Mouse (Mus musculus): ENCODE data around the gene Elob.

Elob gene

GRCm38 (mm10) chr17:23825591-23825990 is 3.3 kb downstream of the Elob start:
- no peak for DNase-seq (ENCODE audit: low read depth, low spot score)

GRCm38 (mm10) chr17:23823614-23824013 is 5.3 kb downstream of the Elob start:
- DNase-seq (ENCODE audit: low read depth, low spot score): no peak

GRCm38 (mm10) chr17:23823018-23823417 is 5.9 kb downstream of the Elob start:
- DNase-seq (ENCODE audit: low read depth, low spot score): no peak

GRCm38 (mm10) chr17:23822094-23822493 is 6.8 kb downstream of the Elob start:
- DNase-seq (ENCODE audit: low read depth, low spot score): no peak

GRCm38 (mm10) chr17:23820731-23821130 is 8.2 kb downstream of the Elob start:
- DNase-seq (ENCODE audit: low read depth, low spot score): no peak

- DNase-seq (ENCODE audit: low read depth, low spot score): no peak
Measured at GRCm38 (mm10) chr17:23819235-23819634, 9.7 kb downstream of the Elob start.

GRCm38 (mm10) chr17:23818579-23818978 is 10.4 kb downstream of the Elob start:
- DNase-seq (ENCODE audit: low read depth, low spot score): no peak

- no peak for DNase-seq (ENCODE audit: low read depth, low spot score)
Measured at GRCm38 (mm10) chr17:23815641-23816040, 13.3 kb downstream of the Elob start.

- no peak for DNase-seq (ENCODE audit: low read depth, low spot score)
Measured at GRCm38 (mm10) chr17:23807918-23808317, 21.0 kb downstream of the Elob start.

GRCm38 (mm10) chr17:23806867-23807266 is 22.1 kb downstream of the Elob start:
- no peak for DNase-seq (ENCODE audit: low read depth, low spot score)

- DNase-seq (ENCODE audit: low read depth, low spot score): no peak
Measured at GRCm38 (mm10) chr17:23804426-23805085, 24.4 kb downstream of the Elob start.

- peak; percentile 84 for DNase-seq (ENCODE audit: low read depth, low spot score)
Measured at GRCm38 (mm10) chr17:23803366-23804041, 25.4 kb downstream of the Elob start.

GRCm38 (mm10) chr17:23802746-23803365 is 26.1 kb downstream of the Elob start:
- peak; percentile 98 for DNase-seq (ENCODE audit: low read depth, low spot score)

GRCm38 (mm10) chr17:23801627-23802026 is 27.3 kb downstream of the Elob start:
- no peak for DNase-seq (ENCODE audit: low read depth, low spot score)

- DNase-seq (ENCODE audit: low read depth, low spot score): no peak
Measured at GRCm38 (mm10) chr17:23797316-23797715, 31.6 kb downstream of the Elob start.

GRCm38 (mm10) chr17:23795323-23795722 is 33.6 kb downstream of the Elob start:
- DNase-seq (ENCODE audit: low read depth, low spot score): no peak

- no peak for DNase-seq (ENCODE audit: low read depth, low spot score)
Measured at GRCm38 (mm10) chr17:23791079-23791357, 37.9 kb downstream of the Elob start.

- DNase-seq (ENCODE audit: low read depth, low spot score): no peak
Measured at GRCm38 (mm10) chr17:23790269-23791078, 38.5 kb downstream of the Elob start, which contains the start of gene Srrm2. Srrm2 (plus strand) TSS chr17:23790532.

GRCm38 (mm10) chr17:23789749-23790268 is 39.1 kb downstream of the Elob start:
- no peak for DNase-seq (ENCODE audit: low read depth, low spot score)

GRCm38 (mm10) chr17:23788973-23789372 is 40.0 kb downstream of the Elob start:
- no peak for DNase-seq (ENCODE audit: low read depth, low spot score)

- DNase-seq (ENCODE audit: low read depth, low spot score): no peak
Measured at GRCm38 (mm10) chr17:23786510-23786931, 42.4 kb downstream of the Elob start.
